Mouse (Mus musculus) embryonic stem cell, embryonic (primary cell): ENCODE data around the gene Spry2.

Source experiments
- CTCF ChIA-PET, 4 experiments: fragments of 300-600 bp in 2 of 4; fragments of 350-600 bp in 2 of 4; sonication (Branson Sonifier 250); formaldehyde crosslinking; loops; one replicate each; lab custom pipeline; 2022; ENCODE audit warnings: inconsistent platforms in 2 of 4; lab: Charles Lee
- POLR2A ChIA-PET, 4 experiments: fragments of 300-600 bp in 2 of 4; fragments of 350-600 bp in 2 of 4; sonication (Branson Sonifier 250); formaldehyde crosslinking; loops; one replicate each; lab custom pipeline; 2022; ENCODE audit warnings: antibody characterized with exemption in 4 of 4, inconsistent platforms in 1 of 4; lab: Charles Lee

The Spry2 gene

GRCm38 (mm10) chr14:105897569-105898101, 1.0 kb upstream of the Spry2 start:
- ChIA-PET CTCF (interaction anchor here in 2 of 4 experiments (0.6 to 1.5 kb wide), 3 partner anchors 12 to 111 kb away, joined by 3 to 5 read pairs (median 5); no protein-coding TSS in a partner anchor), POLR2A (interaction anchor here (0.6 to 8.9 kb wide), 48 partner anchors 8 to 1140 kb away, joined by 3 to 200 read pairs (median 5); partner anchors contain the start of genes Rbm26 (in 1 of the 4) and Trim52 (in 1 of the 4))

GRCm38 (mm10) chr14:105895961-105896651, 513 bp downstream of the Spry2 start:
- POLR2A ChIA-PET = interaction anchor here in 3 of 4 experiments (0.6 to 8.9 kb wide), 25 partner anchors 8 to 717 kb away, joined by 3 to 200 read pairs (median 7); no protein-coding TSS in a partner anchor
- CTCF ChIA-PET = interaction anchor here in 1 of 4 experiments (1.2 to 1.5 kb wide), 2 partner anchors 11 to 37 kb away, joined by 4 to 5 read pairs; no protein-coding TSS in a partner anchor

GRCm38 (mm10) chr14:105894971-105895873, 1.4 kb downstream of the Spry2 start:
- CTCF ChIA-PET = interaction anchor here in 3 of 4 experiments (0.7 to 0.8 kb wide), 4 partner anchors 12 to 254 kb away, joined by 3 to 6 read pairs (median 4); no protein-coding TSS in a partner anchor
- POLR2A ChIA-PET = interaction anchor here in 3 of 4 experiments (0.5 to 8.9 kb wide), 24 partner anchors 7 to 1051 kb away, joined by 3 to 200 read pairs (median 5); no protein-coding TSS in a partner anchor

GRCm38 (mm10) chr14:105893623-105893995, 3.0 kb downstream of the Spry2 start:
- POLR2A ChIA-PET = interaction anchor here (0.7 to 2.9 kb wide), 16 partner anchors 8 to 719 kb away, joined by 3 to 12 read pairs (median 4); no protein-coding TSS in a partner anchor
- CTCF ChIA-PET = no interaction called here

- ChIA-PET CTCF (no interaction called here), POLR2A (interaction anchor here (0.7 to 1.5 kb wide), 13 partner anchors 8 to 718 kb away, joined by 3 to 10 read pairs (median 3); no protein-coding TSS in a partner anchor)
These were observed 3.5 kb downstream of the Spry2 start for GRCm38 (mm10) chr14:105892941-105893622.

GRCm38 (mm10) chr14:105890516-105891231, 5.9 kb downstream of the Spry2 start:
- POLR2A ChIA-PET = interaction anchor here in 3 of 4 experiments (0.7 to 1.7 kb wide), 9 partner anchors 8 to 658 kb away, joined by 3 to 6 read pairs (median 4); no protein-coding TSS in a partner anchor

GRCm38 (mm10) chr14:105886643-105887374, 9.8 kb downstream of the Spry2 start:
- POLR2A ChIA-PET = interaction anchor here in 2 of 4 experiments (1.1 to 2.6 kb wide), 6 partner anchors 8 to 12 kb away, joined by 3 to 16 read pairs (median 7); partner anchors contain the start of gene Spry2 (in 2 of the 2)
- CTCF ChIA-PET = no interaction called here

More at GRCm38 (mm10) chr14:105890516-105891231, 5.9 kb downstream of the Spry2 start:
- CTCF ChIA-PET = no interaction called here

GRCm38 (mm10) chr14:105885249-105885648, 11.4 kb downstream of the Spry2 start:
- ChIA-PET POLR2A (interaction anchor here in 3 of 4 experiments (0.6 to 2.6 kb wide), 12 partner anchors 8 to 627 kb away, joined by 3 to 16 read pairs (median 6); partner anchors contain the start of genes Spry2 (in 3 of the 3) and Ndfip2 (in 1 of the 3)), CTCF (interaction anchor here in 1 of 4 experiments (1.1 to 1.2 kb wide), 2 partner anchors 10 to 12 kb away, joined by 3 to 5 read pairs; partner anchors contain the start of gene Spry2)

GRCm38 (mm10) chr14:105883215-105883614, 13.4 kb downstream of the Spry2 start:
- ChIA-PET CTCF (no interaction called here), POLR2A (interaction anchor here in 2 of 4 experiments (1.0 to 1.3 kb wide), 3 partner anchors 13 to 24 kb away, joined by 3 read pairs; partner anchors contain the start of gene Spry2 (in 1 of the 2))

GRCm38 (mm10) chr14:105878359-105878758, 18.3 kb downstream of the Spry2 start:
- ChIA-PET POLR2A (interaction anchor here in 1 of 4 experiments (0.7 to 3.1 kb wide), 2 partner anchors 18 to 404 kb away, joined by 4 to 9 read pairs; partner anchors contain the start of gene Spry2), CTCF (interaction anchor here in 1 of 4 experiments (0.7 kb wide), 1 partner anchor 130 kb away, joined by 10 read pairs; no protein-coding TSS in a partner anchor)

- CTCF ChIA-PET = interaction anchor here in 1 of 4 experiments (0.7 kb wide), 1 partner anchor 8 kb away, joined by 4 read pairs; no protein-coding TSS in a partner anchor
- POLR2A ChIA-PET = interaction anchor here in 2 of 4 experiments (0.8 to 4.4 kb wide), 7 partner anchors 9 to 21 kb away, joined by 3 to 53 read pairs (median 5); partner anchors contain the start of gene Spry2 (in 1 of the 2)
These were observed 20.2 kb downstream of the Spry2 start for GRCm38 (mm10) chr14:105876375-105876774.

GRCm38 (mm10) chr14:105870370-105870936, 26.2 kb downstream of the Spry2 start:
- POLR2A ChIA-PET = interaction anchor here in 3 of 4 experiments (0.8 to 2.3 kb wide), 13 partner anchors 8 to 84 kb away, joined by 3 to 17 read pairs (median 4); partner anchors contain the start of gene Spry2 (in 1 of the 3)
- CTCF ChIA-PET = interaction anchor here in 1 of 4 experiments (1.0 kb wide), 1 partner anchor 579 kb away, joined by 3 read pairs; no protein-coding TSS in a partner anchor

- POLR2A ChIA-PET = interaction anchor here in 3 of 4 experiments (0.6 to 8.3 kb wide), 4 partner anchors 32 to 363 kb away, joined by 3 to 200 read pairs (median 66); partner anchors contain the start of gene Spry2 (in 2 of the 3)
- CTCF ChIA-PET = no interaction called here
These were observed 31.2 kb downstream of the Spry2 start for GRCm38 (mm10) chr14:105865381-105865938.

GRCm38 (mm10) chr14:105862199-105862598, 34.4 kb downstream of the Spry2 start:
- CTCF ChIA-PET = interaction anchor here in 1 of 4 experiments (0.6 kb wide), 1 partner anchor 36 kb away, joined by 3 read pairs; no protein-coding TSS in a partner anchor
- POLR2A ChIA-PET = interaction anchor here in 3 of 4 experiments (0.6 to 8.3 kb wide), 14 partner anchors 8 to 360 kb away, joined by 3 to 200 read pairs (median 4); partner anchors contain the start of gene Spry2 (in 3 of the 3)
